Mouse (Mus musculus) embryonic facial prominence, embryonic 10.5 days (tissue): ENCODE measurements at regions not wholly inside any gene's neighbourhood (a gene's known extent, or its start where the extent isn't known, plus 50 kb on each side); places are given as distances from the start of the nearest gene placed in this dataset.
A peak's percentile ranks its signal among the peaks of the same experiment; 100 is the strongest.

Experiments
- DNase-seq: peaks from one replicate; pipeline ENCODE4 v3.0.0-alpha.2; 2017; ENCODE audit warnings: low spot score
- H3K27ac ChIP-seq: fragments of 300-500 bp; sonication (generic); replicated peaks from 2 replicates; pipeline ENCODE4 v1.5.1; 2016; ENCODE audit warnings: mild to moderate bottlenecking
- H3K27me3 ChIP-seq: fragments of 300-500 bp; sonication (generic); replicated peaks from 2 replicates; pipeline ENCODE4 v1.6.1; 2016; ENCODE audit warnings: low read depth, mild to moderate bottlenecking; ENCODE audit not compliant: poor library complexity, severe bottlenecking
- H3K36me3 ChIP-seq: fragments of 300-500 bp; sonication (generic); replicated peaks from 2 replicates; pipeline ENCODE4 v1.6.1; 2016; ENCODE audit warnings: mild to moderate bottlenecking, moderate library complexity
- H3K4me1 ChIP-seq: fragments of 300-500 bp; sonication (generic); 2 replicates; pipeline ENCODE4 v1.6.1; 2016
- H3K4me3 ChIP-seq: fragments of 300-500 bp; sonication (generic); 2 replicates; pipeline ENCODE4 v1.5.1; 2016; ENCODE audit warnings: mild to moderate bottlenecking, moderate library complexity
- H3K9me3 ChIP-seq: fragments of 300-500 bp; sonication (generic); 2 replicates; pipeline ENCODE4 v1.6.1; 2016; ENCODE audit warnings: mild to moderate bottlenecking
- WGBS: fragments of 180-500 bp; shearing (Covaris S2); methylation state at CpG from one replicate; pipeline ENCODE4 v1.1.7; 2016; 5-methylcytosine and 5-hydroxymethylcytosine counted together

DNA sequence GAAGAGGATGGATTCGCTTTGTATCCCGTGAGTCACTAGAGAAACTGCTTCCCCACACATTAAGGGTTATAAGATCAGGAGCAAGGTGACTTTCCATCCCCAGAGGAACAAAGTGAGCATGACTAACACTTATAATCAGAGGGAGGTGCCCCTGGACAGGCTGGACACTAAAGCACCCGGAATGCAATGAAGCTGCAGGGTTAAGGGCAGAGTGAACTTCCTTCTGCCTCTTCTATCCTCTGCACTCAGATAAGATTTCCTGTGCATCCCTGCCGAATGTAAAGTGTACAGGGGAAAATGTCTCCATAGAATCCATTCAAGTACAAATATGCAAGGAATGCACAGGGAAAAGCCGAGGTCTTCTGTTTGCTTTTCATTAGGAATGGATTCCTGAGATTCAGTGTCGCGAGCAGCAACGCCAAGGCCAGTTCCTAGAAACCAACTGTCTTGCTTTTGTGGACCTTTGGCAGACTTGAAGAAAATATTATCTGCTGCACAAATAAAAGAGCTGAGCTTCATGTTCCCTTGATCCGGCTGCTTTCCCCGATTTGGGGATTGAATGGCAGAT is 58.5 kb upstream of the Fbxl7 start:
- peak overlapping the region; percentile 5; the same call in 1 of the 2 replicates for H3K4me3 ChIP-seq
- H3K27ac ChIP-seq = peak overlapping the region; percentile 63
- H3K36me3 ChIP-seq = no peaks in the 10 kb centered on the region
- peaks cover 12% of the 10 kb centered on the region for H3K4me1 ChIP-seq
- no peaks in the 10 kb centered on the region for H3K9me3 ChIP-seq
- WGBS = 32% methylated on average over 10 of the region's 10 CpGs
- peak; percentile 9 for DNase-seq
- no peaks in the 10 kb centered on the region for H3K27me3 ChIP-seq

DNA sequence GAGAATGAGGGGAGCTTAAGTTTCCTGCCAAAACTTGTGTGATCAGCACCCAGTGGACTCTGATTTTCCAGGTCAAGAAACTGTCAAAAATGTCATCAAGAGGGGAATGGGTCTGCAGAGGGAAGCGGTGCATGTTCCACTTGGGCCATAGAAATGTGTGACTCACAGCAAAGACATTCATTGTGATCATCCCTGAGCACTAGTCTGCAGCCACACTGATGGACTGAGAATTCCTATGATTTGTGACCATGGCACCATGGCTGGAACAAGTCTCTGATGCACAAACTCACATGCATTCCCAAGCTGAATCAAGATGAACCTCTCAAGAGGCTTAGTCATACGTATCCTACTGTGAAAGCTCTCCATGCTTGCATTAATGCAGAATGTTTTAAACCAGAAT is 63.6 kb upstream of the Fbxl7 start:
- Histone ChIP-seq H3K4me1 (peaks cover 6% of the 10 kb centered on the region), H3K36me3 (no peaks in the 10 kb centered on the region), H3K4me3 (no peak overlapping the region), H3K27me3 (no peaks in the 10 kb centered on the region), H3K9me3 (no peaks in the 10 kb centered on the region), H3K27ac (no peak overlapping the region)
- DNase-seq = no peak
- 89% methylated on average over 2 of the region's 2 CpGs for WGBS

DNA sequence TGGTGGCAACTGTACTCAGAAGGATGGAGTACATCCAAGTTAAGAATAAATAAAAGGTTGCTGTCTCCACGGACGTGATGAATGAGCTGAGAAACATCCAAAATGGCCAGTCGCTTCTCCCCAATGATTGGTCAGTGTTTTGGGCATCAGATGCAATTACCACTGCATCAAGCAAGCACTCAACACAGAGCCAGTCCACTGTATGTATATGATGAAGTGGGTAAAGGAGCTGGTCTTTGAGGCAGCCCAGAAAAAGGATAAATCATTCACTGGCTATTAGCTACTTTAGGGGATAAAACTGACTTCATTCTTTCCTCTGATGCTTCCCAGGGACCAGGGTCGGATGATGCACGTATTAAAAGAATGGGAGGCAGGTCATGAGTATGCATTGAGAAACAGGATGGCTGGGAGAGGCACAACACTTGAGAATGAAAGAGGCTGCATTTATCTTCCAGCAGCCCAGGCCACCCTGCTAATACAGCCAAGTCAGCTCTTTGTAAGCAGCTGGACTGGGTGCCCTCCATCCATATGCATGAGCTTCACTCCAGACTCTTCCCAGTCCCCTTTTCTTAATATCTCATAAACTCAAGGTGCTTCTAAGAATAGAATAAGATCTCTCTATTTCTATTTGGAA is 73.1 kb upstream of the Fbxl7 start:
- DNase-seq = no peak
- WGBS = 77% methylated on average over 5 of the region's 5 CpGs
- no peaks in the 10 kb centered on the region for H3K36me3 ChIP-seq
- H3K9me3 ChIP-seq = no peaks in the 10 kb centered on the region
- H3K27me3 ChIP-seq = no peaks in the 10 kb centered on the region
- H3K4me1 ChIP-seq = peaks cover 4% of the 10 kb centered on the region; the same call in 1 of the 2 replicates
- no peak overlapping the region for H3K4me3 ChIP-seq
- H3K27ac ChIP-seq = no peak overlapping the region

DNA sequence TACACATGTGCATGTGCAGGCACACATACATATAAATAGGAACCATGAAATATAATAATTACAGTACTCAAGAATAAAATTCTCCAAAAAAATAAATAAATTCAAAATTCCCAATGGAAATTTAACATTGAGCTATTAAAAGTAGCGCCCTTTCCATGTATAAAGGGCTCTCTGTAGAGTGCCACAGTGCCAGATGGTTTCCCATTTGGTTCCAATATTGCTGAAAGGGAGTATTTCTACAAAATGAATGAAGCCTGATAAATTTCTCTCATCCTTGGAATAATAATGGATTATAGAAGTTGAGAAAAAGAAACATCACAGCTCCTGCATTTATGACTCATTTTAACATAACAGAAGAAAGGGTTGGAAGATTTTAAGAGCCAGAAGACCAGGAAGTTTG is 75.4 kb upstream of the Fbxl7 start:
- H3K27me3 ChIP-seq = no peaks in the 10 kb centered on the region
- no peaks in the 10 kb centered on the region for H3K9me3 ChIP-seq
- no peak overlapping the region for H3K27ac ChIP-seq
- no peak for DNase-seq
- H3K4me1 ChIP-seq = peaks cover 4% of the 10 kb centered on the region; the same call in 1 of the 2 replicates
- WGBS = 90% methylated on average over 1 of the region's 1 CpGs
- H3K36me3 ChIP-seq = no peaks in the 10 kb centered on the region
- no peak overlapping the region for H3K4me3 ChIP-seq

DNA sequence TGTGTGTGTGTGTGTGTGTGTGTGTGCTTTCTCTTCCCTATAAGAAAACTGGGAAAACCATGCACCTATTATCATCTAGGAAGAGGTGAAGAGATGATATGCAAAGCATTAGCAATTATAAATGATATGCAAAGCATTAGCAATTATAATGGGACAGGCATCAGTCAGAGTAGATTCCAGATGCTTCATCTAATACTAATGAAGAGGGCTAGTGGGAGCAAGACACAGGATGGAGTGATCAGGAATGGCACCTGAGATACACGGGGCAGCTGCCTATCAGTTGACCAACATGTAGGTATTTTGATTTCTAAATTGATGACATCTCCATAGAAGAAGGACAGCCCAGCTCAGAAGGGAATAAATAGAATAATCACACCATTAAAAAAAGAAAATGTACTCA is 97.7 kb upstream of the Fbxl7 start:
- Histone ChIP-seq H3K27me3 (no peaks in the 10 kb centered on the region), H3K9me3 (0 out of 2 replicates have a peak, but pooled peaks cover 4% of the 10 kb centered on the region), H3K4me1 (no peaks in the 10 kb centered on the region), H3K36me3 (no peaks in the 10 kb centered on the region), H3K4me3 (no peak overlapping the region), H3K27ac (no peak overlapping the region)
- DNase-seq = no peak
- 76% methylated on average over 1 of the region's 1 CpGs for WGBS

DNA sequence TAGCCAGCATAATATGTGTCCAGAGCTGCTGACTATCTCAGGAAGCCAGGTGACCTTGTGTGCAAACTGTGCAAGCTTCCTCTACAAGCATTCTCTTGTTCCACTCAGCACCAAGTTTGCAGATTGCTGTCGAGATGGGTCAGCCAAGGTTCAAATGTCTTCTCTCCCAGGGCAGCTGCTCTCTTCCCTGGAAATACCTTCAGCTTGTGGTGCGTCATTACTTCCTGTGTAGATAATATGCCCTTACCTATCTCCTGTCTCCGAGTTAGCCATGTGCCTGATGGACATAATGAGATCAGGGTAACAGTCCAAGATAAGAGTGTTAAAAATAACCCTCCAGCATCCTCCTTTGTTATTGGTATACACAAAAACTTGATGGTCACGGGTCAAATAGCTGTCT is 113.7 kb upstream of the Fbxl7 start:
- Histone ChIP-seq H3K4me1 (0 out of 2 replicates have a peak, but pooled peaks cover under 1% of the 10 kb centered on the region), H3K36me3 (no peaks in the 10 kb centered on the region), H3K9me3 (no peaks in the 10 kb centered on the region), H3K27ac (no peak overlapping the region), H3K4me3 (no peak overlapping the region), H3K27me3 (no peaks in the 10 kb centered on the region)
- no peak for DNase-seq
- WGBS = 71% methylated on average over 4 of the region's 4 CpGs

DNA sequence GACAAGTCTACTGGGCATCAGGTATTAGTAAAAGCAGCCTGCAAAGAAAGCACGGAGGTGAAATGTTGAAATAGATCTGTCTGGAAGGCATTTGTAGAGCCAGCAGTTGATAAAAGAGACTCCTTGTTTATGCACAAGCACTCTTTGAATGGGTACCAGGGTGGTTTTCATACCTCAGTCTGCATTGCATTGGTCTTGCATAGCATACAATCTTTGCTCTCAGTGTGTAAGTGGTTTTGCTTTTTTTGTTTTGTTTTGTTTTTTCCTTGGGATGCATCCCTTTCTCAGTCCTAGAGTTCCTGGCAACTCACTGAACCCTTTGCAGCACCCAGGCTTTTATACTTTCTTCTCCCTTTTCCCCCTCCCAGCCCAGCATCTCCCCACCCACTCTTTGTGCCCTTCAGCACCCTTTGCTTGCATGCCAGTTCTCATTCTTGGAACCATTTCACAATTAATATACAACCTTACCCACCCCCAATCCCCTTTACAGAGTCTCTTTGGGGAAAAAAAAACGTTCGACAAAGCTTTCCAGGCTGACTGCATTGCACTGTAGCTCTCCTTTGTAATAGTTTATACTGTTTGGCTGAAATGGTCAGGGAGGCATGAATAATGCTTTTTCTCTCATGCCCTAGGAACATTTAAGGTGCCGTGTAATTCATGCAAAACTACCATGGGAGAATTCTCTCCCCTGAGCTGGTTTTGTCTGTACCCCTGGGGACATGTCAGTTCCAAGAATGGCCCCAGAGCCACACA is 118.7 kb upstream of the Fbxl7 start:
- Histone ChIP-seq H3K9me3 (no peaks in the 10 kb centered on the region), H3K36me3 (no peaks in the 10 kb centered on the region), H3K27ac (no peak overlapping the region), H3K27me3 (no peaks in the 10 kb centered on the region), H3K4me1 (0 out of 2 replicates have a peak, but pooled peaks cover 6% of the 10 kb centered on the region), H3K4me3 (no peak overlapping the region)
- 57% methylated on average over 4 of the region's 4 CpGs for WGBS
- DNase-seq = no peak

DNA sequence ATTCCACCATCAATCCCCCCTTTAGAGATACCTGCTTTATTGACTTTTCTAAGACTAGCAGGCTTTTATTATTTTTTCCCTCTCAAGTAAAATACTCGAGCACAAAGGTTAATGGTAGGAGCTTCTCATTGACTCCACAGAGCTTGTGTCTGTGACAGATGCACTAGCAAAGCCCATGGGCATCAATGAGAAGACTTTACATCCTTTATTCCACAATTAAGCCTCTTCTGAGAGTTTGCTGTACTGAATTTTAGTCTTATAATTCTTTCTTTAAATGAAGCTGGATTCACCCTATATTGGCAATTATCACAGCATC is 119.2 kb upstream of the Fbxl7 start:
- 0 out of 2 replicates have a peak, but pooled peaks cover 6% of the 10 kb centered on the region for H3K4me1 ChIP-seq
- no peak for DNase-seq
- no peaks in the 10 kb centered on the region for H3K9me3 ChIP-seq
- H3K27me3 ChIP-seq = no peaks in the 10 kb centered on the region
- 40% methylated on average over 1 of the region's 1 CpGs for WGBS
- no peak overlapping the region for H3K4me3 ChIP-seq
- no peak overlapping the region for H3K27ac ChIP-seq
- no peaks in the 10 kb centered on the region for H3K36me3 ChIP-seq

DNA sequence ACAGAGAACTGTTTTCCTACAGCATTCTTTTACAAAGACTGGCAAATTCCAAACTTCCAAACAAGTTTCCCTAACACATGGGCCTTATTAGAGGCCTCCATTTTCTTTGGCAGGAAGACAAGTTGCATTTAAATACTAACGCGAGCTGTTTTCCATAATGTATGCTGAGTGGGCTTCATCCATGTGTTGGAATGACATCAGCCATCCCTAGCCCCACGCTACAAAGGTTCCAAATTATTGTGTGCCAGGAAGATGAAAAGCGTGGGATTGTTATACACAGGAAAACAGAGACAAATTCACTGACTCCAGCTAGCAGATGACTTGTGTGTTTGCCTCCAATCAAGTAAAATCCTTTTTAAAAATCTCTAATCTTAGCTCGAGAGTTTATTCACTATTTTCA is 125.1 kb upstream of the Fbxl7 start:
- no peak overlapping the region for H3K4me3 ChIP-seq
- no peaks in the 10 kb centered on the region for H3K4me1 ChIP-seq
- H3K27me3 ChIP-seq = no peaks in the 10 kb centered on the region
- no peaks in the 10 kb centered on the region for H3K36me3 ChIP-seq
- peaks cover 2% of the 10 kb centered on the region; the same call in 1 of the 2 replicates for H3K9me3 ChIP-seq
- DNase-seq = no peak
- H3K27ac ChIP-seq = no peak overlapping the region
- WGBS = 84% methylated on average over 5 of the region's 5 CpGs

DNA sequence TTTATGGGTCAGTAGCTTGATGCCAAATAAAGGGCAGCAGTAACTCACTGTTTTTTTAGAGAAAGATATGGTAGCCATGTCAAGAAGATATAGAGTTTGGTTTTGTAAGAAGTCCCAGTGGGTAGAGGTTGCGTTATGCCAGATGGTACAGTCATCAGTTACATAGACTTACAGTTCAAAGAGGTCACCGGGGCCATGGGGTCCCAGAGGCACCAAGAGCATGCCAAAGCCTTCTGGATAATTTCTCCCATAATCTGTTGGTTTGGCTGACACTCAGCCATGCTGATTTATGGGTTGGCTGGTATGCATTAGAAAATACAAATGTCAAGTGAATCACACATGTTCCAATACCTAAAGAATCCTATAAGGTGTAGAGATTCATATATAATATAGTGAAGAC is 137.9 kb upstream of the Fbxl7 start:
- H3K9me3 ChIP-seq = no peaks in the 10 kb centered on the region
- no peaks in the 10 kb centered on the region for H3K4me1 ChIP-seq
- H3K4me3 ChIP-seq = no peak overlapping the region
- H3K27ac ChIP-seq = no peak overlapping the region
- WGBS = 82% methylated on average over 2 of the region's 2 CpGs
- H3K27me3 ChIP-seq = no peaks in the 10 kb centered on the region
- no peaks in the 10 kb centered on the region for H3K36me3 ChIP-seq
- DNase-seq = no peak

DNA sequence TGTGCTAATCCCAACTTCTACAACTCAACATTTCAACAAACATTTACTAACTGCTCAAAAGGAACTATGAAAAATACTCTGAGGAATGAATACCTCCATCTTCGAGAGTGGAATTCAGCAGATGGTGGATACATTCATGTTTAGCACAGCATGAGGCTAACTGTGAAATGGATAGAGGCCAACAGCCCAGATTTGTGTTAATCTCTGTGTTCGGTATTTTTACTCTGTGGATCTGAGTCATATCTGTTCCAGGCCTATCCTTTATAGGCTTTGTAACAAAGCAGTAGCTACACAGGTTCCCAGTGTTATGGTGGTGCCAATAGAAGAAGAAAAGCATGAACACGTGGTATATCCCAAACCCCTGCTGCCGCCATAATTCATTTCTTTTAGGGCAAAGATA is 148.4 kb upstream of the Fbxl7 start:
- H3K27ac ChIP-seq = no peak overlapping the region
- no peaks in the 10 kb centered on the region for H3K27me3 ChIP-seq
- H3K36me3 ChIP-seq = no peaks in the 10 kb centered on the region
- H3K4me3 ChIP-seq = no peak overlapping the region
- no peaks in the 10 kb centered on the region for H3K9me3 ChIP-seq
- WGBS = 85% methylated on average over 4 of the region's 4 CpGs
- DNase-seq = no peak
- no peaks in the 10 kb centered on the region for H3K4me1 ChIP-seq

DNA sequence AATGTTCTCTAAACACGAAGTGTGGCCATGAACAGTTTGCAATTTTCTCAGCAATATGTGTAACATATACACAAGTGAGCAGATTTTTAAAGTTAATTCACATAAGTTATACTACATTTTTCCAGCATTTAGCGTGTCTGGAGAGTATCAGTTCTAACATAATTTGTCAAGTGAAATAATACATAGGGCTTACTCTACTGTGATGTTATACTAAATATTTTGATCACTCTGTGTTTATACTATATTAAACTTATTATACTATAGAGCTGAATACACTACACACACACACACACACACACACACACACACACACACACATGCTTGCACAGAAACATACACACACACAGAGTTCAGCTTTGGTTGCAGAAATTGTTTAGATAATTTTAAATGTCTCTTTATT is 155.3 kb upstream of the Fbxl7 start:
- Histone ChIP-seq H3K9me3 (no peaks in the 10 kb centered on the region), H3K27me3 (no peaks in the 10 kb centered on the region), H3K4me1 (no peaks in the 10 kb centered on the region), H3K4me3 (no peak overlapping the region), H3K36me3 (no peaks in the 10 kb centered on the region), H3K27ac (no peak overlapping the region)
- 87% methylated on average over 2 of the region's 2 CpGs for WGBS
- no peak for DNase-seq

DNA sequence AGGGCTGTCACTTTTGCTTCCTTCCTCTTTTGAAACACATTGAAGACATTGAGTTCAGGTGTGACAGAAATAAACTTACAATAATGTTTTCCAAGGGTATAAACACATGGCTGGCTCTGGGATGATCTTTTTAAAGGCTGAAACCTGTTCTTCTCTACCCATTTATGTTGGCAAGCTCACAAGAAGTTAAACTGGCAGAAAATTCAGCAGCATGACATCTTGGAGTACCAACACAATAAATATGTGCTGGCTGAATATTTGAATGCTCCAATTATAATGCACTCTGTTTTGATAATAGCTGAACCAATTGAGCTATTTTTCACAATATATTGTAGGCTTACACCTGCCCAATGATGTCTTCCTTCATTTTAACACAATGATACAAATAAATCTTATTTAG is 168.1 kb upstream of the Fbxl7 start:
- H3K4me1 ChIP-seq = no peaks in the 10 kb centered on the region
- H3K9me3 ChIP-seq = no peaks in the 10 kb centered on the region
- H3K27ac ChIP-seq = no peak overlapping the region
- H3K4me3 ChIP-seq = no peak overlapping the region
- DNase-seq = no peak
- no peaks in the 10 kb centered on the region for H3K36me3 ChIP-seq
- H3K27me3 ChIP-seq = no peaks in the 10 kb centered on the region
